Mouse (Mus musculus): ENCODE results near the gene Ldlrad3.

The Ldlrad3 gene

DNA sequence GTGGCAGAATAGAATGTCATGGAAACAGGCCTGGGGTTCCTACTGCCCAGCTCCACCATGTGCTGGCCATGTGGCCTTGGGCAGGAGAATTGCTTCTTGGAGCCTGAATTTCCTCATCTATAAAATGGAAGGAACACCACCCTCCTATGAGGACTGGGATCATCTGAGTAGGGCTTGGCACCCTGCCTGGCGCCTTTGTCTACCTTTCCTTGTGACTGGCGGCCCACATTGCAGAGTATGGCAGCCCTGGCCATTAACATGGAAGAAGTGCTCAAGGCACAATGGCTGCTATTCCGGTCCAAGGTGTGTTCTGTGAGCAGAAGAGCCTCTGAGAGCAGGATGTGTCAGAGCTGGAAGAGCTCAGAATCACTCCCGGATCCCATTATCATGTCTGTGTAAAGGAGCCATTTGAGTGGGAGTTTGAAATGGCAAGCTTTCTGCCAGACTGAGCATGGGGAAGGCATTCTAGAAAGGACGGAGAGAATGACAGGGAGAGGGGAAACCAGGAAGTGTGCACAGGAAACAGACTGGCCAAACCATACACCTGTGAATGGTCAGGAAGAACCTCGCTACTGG is 171.6 kb downstream of the Ldlrad3 start:
- ChIA-PET CTCF (interaction anchor here in 2 of 4 experiments (0.6 to 0.9 kb wide), 2 partner anchors 16 to 851 kb away, joined by 3 to 12 read pairs; no protein-coding TSS in a partner anchor), POLR2A (interaction anchor here in 2 of 4 experiments (0.7 to 2.9 kb wide), 7 partner anchors 11 to 436 kb away, joined by 3 to 16 read pairs (median 3); no protein-coding TSS in a partner anchor)

DNA sequence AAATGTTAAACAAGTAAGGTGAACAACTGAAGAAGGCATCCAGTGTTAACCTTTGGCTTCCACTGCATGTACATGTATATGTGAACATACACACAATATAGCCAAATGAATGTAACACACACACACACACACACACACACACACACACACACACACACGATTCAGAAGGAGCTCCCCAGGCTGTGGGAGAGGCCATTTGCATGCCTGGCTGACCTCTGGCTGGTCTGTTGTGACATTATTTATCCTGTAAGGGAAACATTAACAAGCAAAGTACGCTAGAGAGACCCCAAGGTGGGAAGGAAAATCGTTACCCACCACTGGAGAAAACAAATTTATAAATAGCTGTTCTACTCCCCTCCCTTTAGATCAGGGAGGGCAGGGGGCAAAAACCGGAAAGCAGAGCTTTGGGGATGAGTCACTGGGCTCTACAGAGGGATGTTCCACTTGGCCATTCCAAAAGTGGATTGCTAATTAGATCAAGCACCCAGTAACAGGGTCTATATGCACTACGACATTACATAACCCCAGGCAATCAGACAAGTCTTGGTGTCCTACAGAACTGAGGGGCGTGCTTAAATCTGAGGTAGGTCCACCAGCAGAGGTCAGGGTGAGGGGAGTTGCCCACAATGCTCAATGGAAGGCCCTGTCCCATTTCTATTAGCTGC is 174.7 kb downstream of the Ldlrad3 start:
- ChIA-PET CTCF (no interaction called here), POLR2A (interaction anchor here in 1 of 4 experiments (1.1 kb wide), 1 partner anchor 18 kb away, joined by 3 read pairs; no protein-coding TSS in a partner anchor)

DNA sequence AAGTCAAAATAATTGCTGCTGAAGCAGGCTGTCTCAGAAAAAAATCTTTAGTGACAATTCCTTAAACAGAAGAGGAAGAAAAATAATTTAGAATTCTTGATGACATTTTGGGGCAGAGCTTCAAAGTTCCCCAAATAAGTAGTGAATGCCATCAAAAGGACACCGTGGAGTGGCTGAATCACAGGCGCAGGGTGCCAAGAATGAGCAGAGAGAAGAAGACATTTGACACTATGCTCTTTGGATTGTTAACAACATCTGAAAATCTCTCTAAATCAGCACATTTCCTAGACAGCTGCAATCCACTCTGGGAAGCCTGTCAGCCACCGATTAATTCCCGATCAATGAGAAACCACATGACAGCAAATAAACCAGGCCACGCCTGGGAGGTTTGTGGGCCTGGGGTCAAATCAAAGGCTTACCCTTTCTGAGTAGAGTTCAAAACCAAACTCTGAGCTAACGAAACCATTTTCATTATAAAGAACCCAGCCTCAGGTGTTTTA is 176.4 kb downstream of the Ldlrad3 start:
- ChIA-PET POLR2A (interaction anchor here in 1 of 4 experiments (1.4 to 1.5 kb wide), 3 partner anchors 17 to 48 kb away, joined by 4 to 7 read pairs (median 5); no protein-coding TSS in a partner anchor), CTCF (no interaction called here)

DNA sequence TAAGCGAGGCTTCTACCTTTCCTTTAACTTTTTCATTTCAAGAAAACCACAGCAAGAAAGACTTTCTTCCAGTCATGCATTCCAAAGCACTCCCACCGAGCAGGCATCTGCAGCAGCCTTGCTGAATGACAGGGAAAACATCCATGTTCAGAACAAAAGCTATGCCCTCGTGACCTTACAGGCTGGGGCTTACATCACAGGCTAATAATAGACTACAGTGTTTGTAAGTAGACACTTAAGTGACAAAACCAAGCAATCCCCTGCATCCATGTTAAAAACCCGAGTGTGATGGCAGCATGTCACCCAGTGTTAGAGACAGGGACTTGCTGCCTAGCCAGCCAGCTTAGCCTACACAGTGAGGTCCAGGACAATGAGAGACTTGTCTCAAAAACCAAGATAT is 180.0 kb downstream of the Ldlrad3 start:
- POLR2A ChIA-PET, result interaction anchor here in 1 of 4 experiments (0.6 kb wide), 1 partner anchor 29 kb away, joined by 3 read pairs; no protein-coding TSS in a partner anchor
- CTCF ChIA-PET, result interaction anchor here in 2 of 4 experiments (0.7 to 1.2 kb wide), 2 partner anchors 14 to 24 kb away, joined by 3 read pairs; no protein-coding TSS in a partner anchor

DNA sequence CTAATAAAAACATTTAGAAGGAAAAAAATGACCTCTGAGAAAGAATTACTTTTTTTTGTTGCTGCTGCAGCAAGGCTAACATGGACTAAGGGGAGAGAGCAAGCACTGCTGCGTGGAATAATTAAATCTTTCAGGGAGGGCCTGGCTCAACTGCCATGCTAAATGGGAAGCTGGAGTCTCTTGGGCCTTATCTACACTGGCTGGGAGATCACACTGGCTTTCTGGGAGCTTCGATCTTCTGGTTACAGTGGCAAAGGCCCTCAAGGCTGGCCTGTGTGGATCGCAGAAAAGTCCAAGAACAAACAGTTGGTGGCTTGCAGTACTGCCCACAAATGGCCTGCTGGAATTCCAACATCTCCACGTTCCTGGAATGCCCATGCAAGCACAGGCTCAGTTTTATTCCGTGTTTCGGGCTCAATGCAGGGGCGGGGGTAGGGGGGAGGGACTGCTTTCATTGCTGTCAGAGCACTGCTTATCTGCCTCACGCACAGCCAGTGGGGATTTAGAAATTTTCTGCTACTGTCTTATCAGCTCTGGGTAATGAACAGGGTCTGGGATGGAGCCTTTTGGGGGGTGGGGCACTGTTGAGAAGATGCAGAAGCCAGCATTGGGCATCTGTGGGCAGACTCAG is 180.7 kb downstream of the Ldlrad3 start:
- CTCF ChIA-PET, result interaction anchor here in 1 of 4 experiments (1.2 kb wide), 1 partner anchor 25 kb away, joined by 3 read pairs; no protein-coding TSS in a partner anchor
- POLR2A ChIA-PET, result interaction anchor here in 1 of 4 experiments (0.7 kb wide), 1 partner anchor 237 kb away, joined by 3 read pairs; no protein-coding TSS in a partner anchor

DNA sequence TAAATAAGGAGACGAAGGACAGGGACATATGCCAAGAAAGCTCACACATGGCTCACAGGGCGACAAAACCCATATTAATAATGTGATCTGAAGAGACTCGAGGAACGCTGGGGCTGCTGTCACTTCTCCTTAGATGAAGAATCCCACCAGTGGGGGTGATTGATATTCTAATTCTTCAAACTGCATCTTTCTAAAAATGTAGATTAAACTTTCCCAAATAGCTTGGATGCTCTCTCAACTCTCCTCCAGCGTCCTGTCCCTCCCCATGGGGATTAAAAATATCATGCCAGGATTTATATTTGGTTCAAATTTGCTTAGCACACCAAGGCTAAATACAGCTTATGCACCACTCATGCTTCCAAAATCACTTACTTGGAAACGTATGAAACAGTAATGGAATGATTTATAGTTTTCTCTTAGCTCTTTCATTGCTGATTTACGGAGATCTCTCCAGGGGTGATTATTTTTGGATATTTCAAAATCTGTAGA is 182.4 kb downstream of the Ldlrad3 start:
- CTCF ChIA-PET, result no interaction called here
- POLR2A ChIA-PET, result interaction anchor here in 1 of 4 experiments (0.6 to 2.0 kb wide), 3 partner anchors 11 to 565 kb away, joined by 3 to 16 read pairs (median 4); no protein-coding TSS in a partner anchor

DNA sequence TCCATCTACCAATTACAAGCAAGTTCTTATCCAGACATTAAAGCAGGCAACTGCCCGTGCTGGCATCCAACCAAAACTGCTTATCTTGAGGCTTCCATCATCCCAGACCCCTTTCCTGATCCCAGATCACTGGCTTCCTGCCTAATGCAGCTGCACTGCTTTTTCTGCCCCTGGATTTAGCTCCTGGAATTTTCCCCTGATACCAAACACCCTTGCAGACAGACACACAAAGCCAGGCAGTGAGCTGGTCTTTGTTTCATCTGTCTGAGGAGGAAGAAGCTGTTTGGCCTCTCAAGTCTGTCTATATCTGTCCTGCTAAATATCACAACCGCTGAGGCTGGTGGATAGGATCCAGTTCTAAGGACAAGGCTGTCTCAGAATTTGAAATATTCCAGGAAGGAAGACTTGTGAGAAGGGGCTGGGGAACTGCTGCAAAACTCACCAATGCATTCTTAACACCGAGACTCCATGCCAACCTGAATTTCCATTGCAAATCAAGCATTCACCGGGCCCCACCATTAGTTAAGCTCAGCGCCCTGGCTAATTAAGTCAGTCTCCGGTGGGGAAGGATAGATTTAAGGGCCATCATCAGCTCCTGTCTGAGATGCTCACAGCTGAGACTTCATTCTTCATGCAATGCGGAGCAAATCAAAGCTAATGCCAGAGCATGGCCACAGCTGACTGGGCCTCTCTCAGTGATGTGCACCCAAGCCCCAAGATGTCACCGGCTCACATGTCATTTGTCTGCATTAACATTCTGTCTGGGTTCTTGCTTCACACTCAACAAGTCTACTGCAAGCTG is 183.0 kb downstream of the Ldlrad3 start:
- POLR2A ChIA-PET, result interaction anchor here in 2 of 4 experiments (0.6 to 2.0 kb wide), 4 partner anchors 10 to 22 kb away, joined by 3 to 16 read pairs (median 4); no protein-coding TSS in a partner anchor
- CTCF ChIA-PET, result no interaction called here

DNA sequence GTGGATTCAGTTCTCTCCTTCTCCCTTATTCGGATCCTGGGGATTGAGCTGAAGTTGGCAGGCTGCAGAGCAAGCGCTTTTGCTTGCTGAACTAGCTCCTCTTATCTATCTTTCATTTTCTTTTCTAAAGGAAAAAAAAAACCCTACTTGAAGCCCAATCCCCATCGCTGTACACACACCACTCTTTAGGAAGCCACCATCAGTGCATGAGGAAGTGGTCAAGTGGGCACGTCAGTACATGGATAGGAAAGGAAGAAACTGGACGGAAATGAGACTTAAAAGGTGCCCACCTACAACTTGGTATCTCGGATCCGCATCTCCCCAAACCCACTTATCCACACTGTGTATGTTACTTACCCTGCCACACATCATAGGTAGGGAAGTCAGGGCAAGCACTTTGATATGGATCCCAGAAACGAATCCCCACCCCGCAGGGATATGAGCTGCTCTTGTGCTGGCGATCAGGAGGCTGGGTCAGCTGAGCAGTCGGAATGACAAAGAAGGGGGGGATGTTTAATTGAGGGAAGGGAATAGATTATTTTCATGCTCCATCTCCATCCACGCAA is 183.7 kb downstream of the Ldlrad3 start:
- POLR2A ChIA-PET, result interaction anchor here in 2 of 4 experiments (0.6 to 1.1 kb wide), 2 partner anchors 9 to 13 kb away, joined by 3 to 4 read pairs; no protein-coding TSS in a partner anchor

DNA sequence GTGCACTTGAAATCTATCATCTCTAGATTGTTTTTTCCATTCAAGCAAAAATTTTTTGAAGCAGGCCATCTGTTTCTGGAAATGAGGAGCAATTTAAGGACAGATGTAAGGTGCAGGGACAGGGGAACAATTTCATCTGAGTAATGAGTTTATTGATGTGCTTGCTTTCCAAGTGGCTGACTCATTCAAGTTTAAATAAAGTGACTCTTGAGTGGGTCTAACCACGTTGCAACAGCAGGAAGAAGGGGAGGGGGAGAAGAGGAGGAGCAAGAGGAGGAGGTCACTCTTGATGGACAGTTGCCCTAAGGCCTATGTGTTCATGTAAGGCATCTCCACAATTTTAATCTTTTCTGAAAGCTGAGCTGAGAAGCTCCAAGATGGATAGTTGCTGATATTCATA is 184.5 kb downstream of the Ldlrad3 start:
- POLR2A ChIA-PET, result interaction anchor here in 1 of 4 experiments (1.1 kb wide), 1 partner anchor 9 kb away, joined by 4 read pairs; no protein-coding TSS in a partner anchor
- CTCF ChIA-PET, result interaction anchor here in 1 of 4 experiments (0.6 kb wide), 1 partner anchor 351 kb away, joined by 3 read pairs; no protein-coding TSS in a partner anchor

More for the DNA sequence above, 183.7 kb downstream of the Ldlrad3 start:
- CTCF ChIA-PET, result no interaction called here

DNA sequence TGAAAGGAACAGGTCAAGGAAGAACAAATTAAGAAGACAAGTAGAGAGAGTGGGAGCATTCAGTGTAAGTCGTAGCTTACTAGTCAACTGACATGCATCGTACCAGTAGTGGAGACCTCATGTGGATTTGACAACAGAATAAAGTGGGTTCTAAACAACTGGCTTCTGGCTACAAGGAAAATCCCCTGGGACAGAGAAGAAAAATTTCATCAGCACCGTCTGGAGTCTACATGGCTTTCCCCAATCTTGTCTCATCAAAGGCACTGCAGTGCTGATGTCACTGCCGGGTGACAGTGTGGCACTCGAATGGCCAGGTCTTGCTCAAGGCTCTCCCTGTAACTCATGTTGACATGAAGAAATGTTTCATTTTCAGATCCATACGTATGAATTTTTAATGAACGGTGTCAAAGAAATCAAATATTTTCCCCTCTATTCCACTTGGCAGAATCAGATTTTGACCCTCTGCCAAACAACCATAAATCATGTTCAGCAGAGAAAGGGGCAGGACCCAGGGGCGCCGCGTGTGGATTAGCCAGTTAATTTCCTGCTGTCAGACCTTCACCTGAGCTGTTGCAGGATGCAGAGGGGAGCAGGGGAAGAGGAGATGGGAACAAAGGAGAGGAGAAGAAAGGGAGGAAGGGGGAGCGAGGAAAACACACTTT is 187.1 kb downstream of the Ldlrad3 start:
- ChIA-PET CTCF (interaction anchor here in 1 of 4 experiments (0.7 kb wide), 1 partner anchor 15 kb away, joined by 3 read pairs; no protein-coding TSS in a partner anchor), POLR2A (interaction anchor here in 1 of 4 experiments (1.6 kb wide), 1 partner anchor 27 kb away, joined by 3 read pairs; no protein-coding TSS in a partner anchor)

DNA sequence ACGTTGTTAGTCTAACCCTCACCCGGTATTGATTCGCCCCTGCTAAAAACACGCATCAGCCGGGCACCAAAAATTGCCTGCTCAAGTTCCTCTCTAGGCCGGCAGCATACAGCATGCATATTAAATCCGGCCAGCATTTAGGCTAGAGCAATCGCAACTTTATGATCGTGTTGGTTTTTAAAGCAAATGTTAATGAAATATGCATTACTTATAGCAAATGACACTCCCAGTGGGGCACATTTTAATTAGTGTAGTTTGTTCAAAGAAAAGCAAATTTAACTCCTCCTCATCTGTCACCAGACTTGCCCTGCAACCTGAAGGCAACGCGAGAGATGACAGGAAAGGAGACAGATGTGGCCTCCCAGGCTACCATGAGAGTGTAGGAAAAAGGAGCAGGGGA is 189.2 kb downstream of the Ldlrad3 start:
- ChIA-PET POLR2A (interaction anchor here in 1 of 4 experiments (0.6 kb wide), 1 partner anchor 53 kb away, joined by 3 read pairs; no protein-coding TSS in a partner anchor), CTCF (interaction anchor here in 1 of 4 experiments (0.6 kb wide), 1 partner anchor 91 kb away, joined by 3 read pairs; no protein-coding TSS in a partner anchor)

DNA sequence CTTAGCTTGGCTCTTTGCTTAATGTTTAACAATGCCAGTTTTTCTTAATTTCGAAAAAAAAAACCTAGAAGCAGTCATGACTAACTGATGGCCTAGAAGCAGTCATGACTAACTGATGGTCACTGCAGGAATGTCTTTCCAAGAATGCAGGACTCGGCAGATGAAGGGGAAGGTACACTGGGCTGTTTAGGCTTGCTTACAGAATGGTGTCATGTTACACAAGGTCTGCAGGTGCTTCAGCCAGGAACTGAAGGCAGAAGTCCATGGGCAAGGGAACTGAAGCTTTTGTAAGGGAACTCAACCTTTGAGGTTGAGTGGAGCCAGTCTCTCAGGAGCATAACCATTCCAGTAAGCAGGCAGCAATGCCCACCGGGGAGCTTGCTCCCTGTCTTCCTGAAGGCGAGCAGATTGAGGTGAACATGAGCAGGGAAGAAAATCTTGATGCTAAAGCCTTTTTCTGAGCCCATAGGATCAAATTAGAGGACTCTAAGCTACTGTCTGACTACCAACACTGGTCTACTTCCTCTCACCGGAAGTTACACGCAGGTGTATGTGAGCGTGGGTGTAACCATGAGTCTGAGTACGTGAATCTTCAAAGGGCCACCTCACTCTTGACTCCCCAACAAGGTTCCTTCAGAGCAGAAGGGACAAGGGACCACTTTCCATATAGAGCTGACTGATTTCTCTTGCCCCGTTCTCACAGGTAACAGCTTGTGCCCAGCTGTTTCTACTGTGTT is 193.4 kb downstream of the Ldlrad3 start:
- ChIA-PET CTCF (no interaction called here), POLR2A (interaction anchor here in 1 of 4 experiments (0.6 to 2.0 kb wide), 3 partner anchors 9 to 545 kb away, joined by 3 to 7 read pairs (median 4); no protein-coding TSS in a partner anchor)

DNA sequence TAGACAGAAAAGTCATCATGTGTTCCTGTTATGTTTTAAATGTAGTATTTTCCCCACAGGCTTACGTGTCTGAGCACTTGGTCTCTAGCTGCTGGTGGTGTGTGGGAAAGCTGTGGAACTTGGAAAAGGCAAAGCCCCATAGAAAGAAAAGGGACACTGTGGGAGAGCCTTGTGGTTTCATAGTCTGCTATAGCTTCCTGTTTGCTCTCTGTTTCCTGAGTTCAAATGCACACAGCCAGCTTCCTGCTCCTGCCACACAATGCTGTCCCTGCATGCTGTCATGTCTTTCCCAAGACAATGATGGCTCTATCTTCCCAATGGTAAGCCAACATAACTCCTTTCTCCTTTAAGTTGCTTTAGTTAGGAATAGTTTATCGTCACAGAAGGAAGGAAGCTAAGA is 194.5 kb downstream of the Ldlrad3 start:
- CTCF ChIA-PET, result no interaction called here

DNA sequence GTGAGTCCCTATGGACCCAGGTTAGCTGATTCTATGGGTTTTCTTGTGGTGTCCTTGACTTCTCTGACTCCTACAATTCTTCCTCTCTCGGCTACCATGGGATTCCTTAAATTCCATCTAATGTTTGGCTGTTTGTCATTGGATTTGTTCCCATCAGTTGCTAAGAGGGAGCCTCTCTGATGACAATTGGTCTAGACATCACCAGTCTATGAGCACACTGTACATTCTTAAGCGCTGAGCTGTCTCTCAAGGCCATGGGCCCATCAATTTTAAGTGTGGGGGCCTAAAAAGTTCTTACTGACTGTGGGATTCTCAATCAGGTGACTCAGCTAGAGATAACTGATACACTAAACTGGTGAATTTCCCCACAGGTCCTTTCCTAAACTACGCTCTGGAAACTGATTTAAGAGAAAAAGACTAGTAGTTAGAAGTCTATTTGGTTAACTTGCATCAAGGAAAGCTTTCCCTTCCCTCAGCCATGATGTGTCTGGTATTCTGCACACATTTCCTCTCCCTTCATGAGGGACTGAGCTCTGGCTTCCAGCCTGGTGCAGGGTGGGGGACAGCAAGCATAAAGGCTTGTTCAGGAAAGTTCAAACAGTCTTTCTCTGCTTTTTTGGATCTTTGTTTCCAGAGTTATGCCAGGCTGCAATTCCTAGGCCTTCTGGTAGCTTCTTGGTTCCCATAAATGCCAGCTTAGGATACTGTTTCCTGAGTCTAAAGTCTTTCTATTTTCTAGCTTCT is 199.7 kb downstream of the Ldlrad3 start:
- POLR2A ChIA-PET, result interaction anchor here in 1 of 4 experiments (1.2 kb wide), 1 partner anchor 25 kb away, joined by 3 read pairs; no protein-coding TSS in a partner anchor
- CTCF ChIA-PET, result no interaction called here

More for the DNA sequence above, 194.5 kb downstream of the Ldlrad3 start:
- POLR2A ChIA-PET, result no interaction called here

DNA sequence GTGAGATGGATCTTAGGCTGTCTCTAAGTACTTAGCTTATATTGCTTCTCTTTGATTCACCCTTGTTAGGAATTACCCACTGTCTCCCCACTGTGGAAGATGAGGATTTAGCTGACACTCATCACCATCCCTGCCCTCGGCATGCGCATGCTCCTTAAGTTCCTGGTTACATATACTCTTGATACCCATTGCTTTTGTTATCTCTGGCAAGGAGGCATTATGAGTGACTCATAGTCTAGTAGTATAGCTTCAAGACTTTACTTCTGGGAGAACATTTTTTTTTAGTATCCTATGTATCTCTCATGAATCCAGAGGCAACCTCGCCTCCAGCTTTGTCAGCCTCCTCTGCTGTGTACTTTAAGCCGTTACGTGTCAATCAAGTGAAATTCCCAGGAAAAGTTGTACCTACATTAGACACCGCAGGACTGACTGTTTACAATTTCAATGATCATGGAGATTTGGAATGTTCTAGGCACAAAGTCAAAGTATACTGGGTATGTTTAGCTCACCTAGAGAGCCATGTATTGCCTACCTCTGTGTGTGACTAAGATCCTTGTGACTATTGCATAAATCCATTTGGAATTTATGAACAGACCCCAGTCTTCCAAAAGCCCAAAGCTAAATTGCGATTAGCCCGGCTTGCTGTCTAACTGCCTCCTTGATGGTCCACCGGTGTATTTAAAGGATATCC is 202.2 kb downstream of the Ldlrad3 start:
- CTCF ChIA-PET, result interaction anchor here in 3 of 4 experiments (0.6 to 1.5 kb wide), 3 partner anchors 16 to 249 kb away, joined by 3 to 4 read pairs (median 3); no protein-coding TSS in a partner anchor
- POLR2A ChIA-PET, result interaction anchor here in 2 of 4 experiments (0.9 to 1.1 kb wide), 2 partner anchors 31 to 329 kb away, joined by 3 read pairs; no protein-coding TSS in a partner anchor
